In the genomic region with DNA sequence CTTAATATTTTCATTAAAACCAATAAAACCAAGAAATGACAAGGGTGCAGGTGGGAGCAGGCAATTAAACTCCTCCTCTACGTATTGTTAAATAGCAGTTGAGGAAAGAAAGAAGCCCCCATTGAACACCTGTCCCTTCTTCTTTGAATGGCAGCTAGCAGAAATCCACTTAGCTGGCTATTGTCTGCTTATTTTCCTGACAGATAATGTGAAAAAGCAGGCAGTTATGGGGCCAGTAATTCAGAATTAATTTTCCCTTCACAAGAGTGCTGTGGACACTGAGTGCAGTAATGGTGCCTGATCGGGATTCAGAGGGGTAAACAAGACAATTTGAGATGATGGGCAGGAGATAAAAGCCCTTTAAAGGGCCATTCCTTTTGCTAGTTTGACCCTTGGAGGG, we compare ENCODE assay signal across 19 mouse cellular contexts.
DNase-seq lines count a peak whose midpoint lies in the region; ATAC-seq and TF ChIP-seq lines count a peak whose summit lies in the region.
"Had no signal": no experiment of that assay in that cellular context is flagged by ENCODE, and none has a peak within 500 bp of the region (broad histone marks: within the 10 kb centered on the region; RNA-seq: fewer than 3 reads in every experiment).

No protein-coding gene starts in this region.

- no peaks in the 10 kb centered on the region; the same call in 1 of the 2 replicates for H3K9me3 ChIP-seq in midbrain, embryonic 10.5 days (replicated peaks)
- no peaks in the 10 kb centered on the region for H3K9me3 ChIP-seq in midbrain, embryonic 15.5 days
- H3K9me3 ChIP-seq in forebrain, embryonic 11.5 days (ENCODE audit: control insufficient read depth, low read length), result no peaks in the 10 kb centered on the region
- no peaks in the 10 kb centered on the region for H3K9me3 ChIP-seq in forebrain, postnatal 0 days (ENCODE audit: low read length)
- H3K9me3 ChIP-seq in midbrain, embryonic 16.5 days (replicated peaks; ENCODE audit: control insufficient read depth, low read length, poor library complexity, severe bottlenecking), result no peaks in the 10 kb centered on the region
- H3K9me3 ChIP-seq in kidney, embryonic 16.5 days (ENCODE audit: low read length), result no peaks in the 10 kb centered on the region
- H3K9me3 ChIP-seq: embryonic facial prominence, embryonic 13.5 days; heart, embryonic 15.5 days; limb, embryonic 15.5 days; liver, embryonic 15.5 days had no signal

- no peaks in the 10 kb centered on the region for H3K27me3 ChIP-seq in midbrain, embryonic 10.5 days (ENCODE audit: low read depth, poor library complexity, severe bottlenecking)
- H3K27me3 ChIP-seq in midbrain, embryonic 15.5 days (replicated peaks), result no peaks in the 10 kb centered on the region
- H3K27me3 ChIP-seq in forebrain, embryonic 11.5 days (ENCODE audit: control insufficient read depth, insufficient read depth, low read length), result no peaks in the 10 kb centered on the region
- no peaks in the 10 kb centered on the region for H3K27me3 ChIP-seq in forebrain, postnatal 0 days (ENCODE audit: insufficient read depth, low read length)
- H3K27me3 ChIP-seq in midbrain, embryonic 16.5 days (ENCODE audit: control insufficient read depth, insufficient read depth, low read depth, low read length), result no peaks in the 10 kb centered on the region
- no peaks in the 10 kb centered on the region for H3K27me3 ChIP-seq in kidney, embryonic 16.5 days (ENCODE audit: insufficient read depth, low read length)
- H3K27me3 ChIP-seq: embryonic facial prominence, embryonic 13.5 days; heart, embryonic 15.5 days; limb, embryonic 15.5 days; liver, embryonic 15.5 days; megakaryocyte, embryonic 14.5 days had no signal

- no peak for DNase-seq in midbrain, embryonic 10.5 days (ENCODE audit: low spot score)
- DNase-seq in forebrain, embryonic 11.5 days (ENCODE audit: low spot score), result no peak
- DNase-seq in forebrain, postnatal 0 days, result no peak
- DNase-seq: cerebellum, adult 8-10 months; gastrocnemius, postnatal 36 days; heart, postnatal 4 days; thymus, postnatal 14 days had no signal

- no peak; the same call in 1 of the 2 replicates for ATAC-seq in midbrain, embryonic 15.5 days (replicated peaks)
- ATAC-seq in forebrain, embryonic 11.5 days (replicated peaks; ENCODE audit: low FRiP score), result 0 out of 2 replicates have a peak, but pooled peaks have one; percentile 24
- ATAC-seq in forebrain, postnatal 0 days, result peak; percentile 18; the same call in 1 of the 2 replicates
- ATAC-seq in midbrain, embryonic 16.5 days, result 0 out of 2 replicates have a peak, but pooled peaks have one; percentile 39
- ATAC-seq in megakaryocyte progenitor cell, adult 5-6 weeks (replicated peaks; ENCODE audit: poor library complexity), result no peak
- ATAC-seq in kidney, embryonic 16.5 days (ENCODE audit: low FRiP score, low TSS enrichment), result no peak
- no peak for ATAC-seq in inflammation-experienced regulatory T-cells, adult 6 months
- ATAC-seq: intestine, embryonic 16.5 days had no signal

- no peak overlapping the region for H3K4me2 ChIP-seq in midbrain, embryonic 15.5 days
- no peak overlapping the region for H3K4me2 ChIP-seq in forebrain, embryonic 11.5 days (ENCODE audit: low read depth, low read length, severe bottlenecking)
- H3K4me2 ChIP-seq in forebrain, postnatal 0 days (ENCODE audit: low read depth), result no peak overlapping the region
- no peak overlapping the region for H3K4me2 ChIP-seq in midbrain, embryonic 16.5 days (ENCODE audit: low read length)
- no peak overlapping the region for H3K4me2 ChIP-seq in kidney, embryonic 16.5 days (replicated peaks; ENCODE audit: low read depth, low read length)
- H3K4me2 ChIP-seq: embryonic facial prominence, embryonic 13.5 days; heart, embryonic 15.5 days; limb, embryonic 15.5 days; liver, embryonic 15.5 days had no signal

- no peak overlapping the region; the same call in 1 of the 2 replicates for H3K9ac ChIP-seq in midbrain, embryonic 15.5 days
- no peak overlapping the region for H3K9ac ChIP-seq in forebrain, embryonic 11.5 days (ENCODE audit: low read length)
- no peak overlapping the region for H3K9ac ChIP-seq in forebrain, postnatal 0 days
- H3K9ac ChIP-seq in midbrain, embryonic 16.5 days (ENCODE audit: low read depth, low read length), result no peak overlapping the region
- no peak overlapping the region for H3K9ac ChIP-seq in kidney, embryonic 16.5 days (replicated peaks; ENCODE audit: low read length)
- H3K9ac ChIP-seq: embryonic facial prominence, embryonic 13.5 days; heart, embryonic 15.5 days; limb, embryonic 15.5 days; liver, embryonic 15.5 days had no signal

- H3K4me3 ChIP-seq in midbrain, embryonic 10.5 days, result no peak overlapping the region
- no peak overlapping the region for H3K4me3 ChIP-seq in midbrain, embryonic 15.5 days
- H3K4me3 ChIP-seq in forebrain, embryonic 11.5 days (ENCODE audit: low read depth, low read length), result no peak overlapping the region
- H3K4me3 ChIP-seq in forebrain, postnatal 0 days (ENCODE audit: low read depth, low read length), result no peak overlapping the region
- no peak overlapping the region for H3K4me3 ChIP-seq in midbrain, embryonic 16.5 days (ENCODE audit: low read depth, low read length)
- H3K4me3 ChIP-seq in kidney, embryonic 16.5 days (ENCODE audit: low read length), result no peak overlapping the region
- H3K4me3 ChIP-seq: embryonic facial prominence, embryonic 13.5 days; heart, embryonic 15.5 days; limb, embryonic 15.5 days; liver, embryonic 15.5 days; megakaryocyte, embryonic 14.5 days; myocyte had no signal

- no peaks in the 10 kb centered on the region for H3K36me3 ChIP-seq in midbrain, embryonic 10.5 days
- H3K36me3 ChIP-seq in midbrain, embryonic 15.5 days (replicated peaks), result no peaks in the 10 kb centered on the region
- no peaks in the 10 kb centered on the region for H3K36me3 ChIP-seq in forebrain, embryonic 11.5 days (ENCODE audit: control insufficient read depth, insufficient read depth, low read length)
- H3K36me3 ChIP-seq in forebrain, postnatal 0 days (ENCODE audit: insufficient read depth), result no peaks in the 10 kb centered on the region
- no peaks in the 10 kb centered on the region for H3K36me3 ChIP-seq in midbrain, embryonic 16.5 days (ENCODE audit: control insufficient read depth, insufficient read depth, low read length)
- H3K36me3 ChIP-seq in kidney, embryonic 16.5 days (ENCODE audit: insufficient read depth, low read length), result no peaks in the 10 kb centered on the region
- H3K36me3 ChIP-seq: embryonic facial prominence, embryonic 13.5 days; heart, embryonic 15.5 days; limb, embryonic 15.5 days; liver, embryonic 15.5 days had no signal

- 43% methylated on average over 2 of the region's 2 CpGs for WGBS in midbrain, embryonic 10.5 days
- 13% methylated on average over 2 of the region's 2 CpGs for WGBS in midbrain, embryonic 15.5 days
- WGBS in forebrain, embryonic 11.5 days, result 36% methylated on average over 2 of the region's 2 CpGs
- 21% methylated on average over 2 of the region's 2 CpGs for WGBS in forebrain, postnatal 0 days
- 16% methylated on average over 2 of the region's 2 CpGs for WGBS in midbrain, embryonic 16.5 days
- 53% methylated on average over 2 of the region's 2 CpGs for WGBS in kidney, embryonic 16.5 days

- peak overlapping the region; percentile 69 for H3K27ac ChIP-seq in midbrain, embryonic 10.5 days (replicated peaks)
- no peak overlapping the region for H3K27ac ChIP-seq in midbrain, embryonic 15.5 days
- H3K27ac ChIP-seq in forebrain, embryonic 11.5 days (ENCODE audit: low read depth, low read length), result peak overlapping the region; percentile 1; the same call in 1 of the 2 replicates
- no peak overlapping the region for H3K27ac ChIP-seq in forebrain, postnatal 0 days (ENCODE audit: low read depth, low read length)
- H3K27ac ChIP-seq in midbrain, embryonic 16.5 days (ENCODE audit: low read length), result no peak overlapping the region
- no peak overlapping the region for H3K27ac ChIP-seq in kidney, embryonic 16.5 days (ENCODE audit: low read length)
- H3K27ac ChIP-seq: embryonic facial prominence, embryonic 13.5 days; heart, embryonic 15.5 days; limb, embryonic 15.5 days; liver, embryonic 15.5 days had no signal

- H3K4me1 ChIP-seq in midbrain, embryonic 10.5 days, result peaks cover 19% of the 10 kb centered on the region
- H3K4me1 ChIP-seq in midbrain, embryonic 15.5 days, result peaks cover 10% of the 10 kb centered on the region
- no peaks in the 10 kb centered on the region for H3K4me1 ChIP-seq in forebrain, embryonic 11.5 days (replicated peaks; ENCODE audit: control insufficient read depth, insufficient read depth, low read length)
- no peaks in the 10 kb centered on the region for H3K4me1 ChIP-seq in forebrain, postnatal 0 days (ENCODE audit: insufficient read depth)
- H3K4me1 ChIP-seq in midbrain, embryonic 16.5 days (ENCODE audit: control insufficient read depth, insufficient read depth, low read length), result peaks cover 9% of the 10 kb centered on the region; the same call in 1 of the 2 replicates
- no peaks in the 10 kb centered on the region for H3K4me1 ChIP-seq in kidney, embryonic 16.5 days (ENCODE audit: insufficient read depth, low read length)
- H3K4me1 ChIP-seq: embryonic facial prominence, embryonic 13.5 days; heart, embryonic 15.5 days; limb, embryonic 15.5 days; liver, embryonic 15.5 days; megakaryocyte, embryonic 14.5 days had no signal

- no peak for TF ChIP-seq CTCF in forebrain, postnatal 0 days (IDR thresholded peaks at IDR 0.05; ENCODE audit: low read depth)

Comparison
In these comparisons a context has a peak if more than half of its experiments do, and no peak if none do; other contexts are left out.
1. H3K27ac ChIP-seq: peak in midbrain, embryonic 10.5 days (single experiment) and forebrain, embryonic 11.5 days (single experiment); none in midbrain, embryonic 15.5 days (single experiment), forebrain, postnatal 0 days (single experiment), midbrain, embryonic 16.5 days (single experiment) and kidney, embryonic 16.5 days (single experiment).
2. ATAC-seq: peak in forebrain, embryonic 11.5 days (single experiment), forebrain, postnatal 0 days (single experiment) and midbrain, embryonic 16.5 days (single experiment); none in midbrain, embryonic 15.5 days (single experiment), megakaryocyte progenitor cell, adult 5-6 weeks (single experiment), kidney, embryonic 16.5 days (single experiment) and inflammation-experienced regulatory T-cells, adult 6 months (single experiment).